Mouse (Mus musculus) kidney, adult 2 months (tissue): ENCODE data around the gene Golt1a.

Source experiments
- CTCF ChIP-seq: fragments of 200-500 bp; conservative IDR thresholded peaks from 2 replicates; pipeline ENCODE4 v1.5.1; 2011; ENCODE audit warnings: low read depth, mild to moderate bottlenecking, control low read depth, low read length, moderate library complexity, mixed read lengths; ENCODE audit not compliant: insufficient read depth, insufficient read length
- POLR2A ChIP-seq: fragments of 200-500 bp; IDR thresholded peaks from one replicate; pipeline ENCODE4 v1.6.1; 2011; ENCODE audit warnings: low read depth, low read length, control low read depth

DNA sequence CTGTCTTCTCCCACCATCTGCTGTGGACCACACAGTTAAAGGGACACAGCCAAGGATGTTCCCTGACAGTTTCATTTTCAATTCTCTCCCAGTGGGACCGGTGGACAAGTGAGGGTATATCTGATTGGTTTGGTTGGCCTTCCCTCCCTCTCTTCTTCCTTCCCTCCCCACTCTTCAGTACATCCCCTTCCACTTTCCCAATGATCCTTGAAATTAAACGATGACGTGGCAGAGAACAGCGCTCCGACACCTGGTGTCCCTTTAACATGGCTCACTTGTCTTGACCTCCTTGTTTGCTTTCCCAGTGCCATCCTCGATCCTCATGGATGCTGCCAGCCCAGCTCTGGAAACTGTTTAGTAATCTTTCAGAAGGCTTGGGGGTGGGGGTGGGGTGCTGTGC lies 31.1 kb upstream of the Golt1a start:
- TF ChIP-seq POLR2A (no peak), CTCF (no peak)
